Mouse (Mus musculus) heart, embryonic 16.5 days (tissue): ENCODE results near the gene Nkain2. TPM values are rescaled to one million over a fixed set of nuclear protein-coding genes. Genes with fewer than 3 reads are reported as not detected.

ENCODE experiments used
- ATAC-seq: fragments of 200-750 bp; cut with Nextera tagmentation; replicated peaks from 2 replicates; pipeline ENCODE4 v1.8.0; 2017; ENCODE audit warnings: moderate number of reproducible peaks; ENCODE audit not compliant: insufficient read depth, low FRiP score; ENCODE audit errors: extremely low read depth
- H3K27ac ChIP-seq: fragments of 300-500 bp; sonication (generic); 2 replicates; pipeline ENCODE4 v1.5.1; 2014; ENCODE audit warnings: mild to moderate bottlenecking, low read length, control low read depth, moderate library complexity
- H3K27me3 ChIP-seq: fragments of 300-500 bp; sonication (generic); 2 replicates; pipeline ENCODE4 v1.6.1; 2014; ENCODE audit warnings: low read length, mixed read lengths; ENCODE audit not compliant: control insufficient read depth, insufficient read depth
- H3K36me3 ChIP-seq: fragments of 300-500 bp; sonication (generic); 2 replicates; pipeline ENCODE4 v1.6.1; 2014; ENCODE audit not compliant: control insufficient read depth, insufficient read depth
- H3K4me1 ChIP-seq: fragments of 300-500 bp; sonication (generic); 2 replicates; pipeline ENCODE4 v1.6.1; 2014; ENCODE audit warnings: low read length, mixed read lengths; ENCODE audit not compliant: control insufficient read depth, insufficient read depth
- H3K4me2 ChIP-seq: fragments of 300-500 bp; sonication (generic); 2 replicates; pipeline ENCODE4 v1.6.1; 2014; ENCODE audit warnings: low read depth, mild to moderate bottlenecking, control low read depth, low read length
- H3K4me3 ChIP-seq: fragments of 300-500 bp; sonication (generic); 2 replicates; pipeline ENCODE4 v1.5.1; 2014; ENCODE audit warnings: mild to moderate bottlenecking, control low read depth, low read length
- H3K9ac ChIP-seq: fragments of 300-500 bp; sonication (generic); 2 replicates; pipeline ENCODE4 v1.6.1; 2014; ENCODE audit warnings: low read length, control low read depth
- H3K9me3 ChIP-seq: fragments of 300-500 bp; sonication (generic); replicated peaks from 2 replicates; pipeline ENCODE4 v1.6.1; 2016; ENCODE audit warnings: low read length; ENCODE audit not compliant: control insufficient read depth
- WGBS: fragments of 180-500 bp; shearing (Covaris S2); extraction: QIAGEN DNeasy Blood & Tissue Kit; methylation state at CpG from one replicate; pipeline ENCODE4 v1.1.7; 2014; 5-methylcytosine and 5-hydroxymethylcytosine counted together
- polyA plus RNA-seq: library from polyadenylated mRNA; unstranded; fragments of >200 nt; fragmentation: Nextera tagmentation; extraction: Ambion mirVana; gene quantifications from 2 replicates; pipeline ENCODE4 v1.2.1, GENCODE M21; 2015

The Nkain2 gene
- polyA plus RNA-seq, 1 experiment from 2014 or later = 0.49 TPM

DNA sequence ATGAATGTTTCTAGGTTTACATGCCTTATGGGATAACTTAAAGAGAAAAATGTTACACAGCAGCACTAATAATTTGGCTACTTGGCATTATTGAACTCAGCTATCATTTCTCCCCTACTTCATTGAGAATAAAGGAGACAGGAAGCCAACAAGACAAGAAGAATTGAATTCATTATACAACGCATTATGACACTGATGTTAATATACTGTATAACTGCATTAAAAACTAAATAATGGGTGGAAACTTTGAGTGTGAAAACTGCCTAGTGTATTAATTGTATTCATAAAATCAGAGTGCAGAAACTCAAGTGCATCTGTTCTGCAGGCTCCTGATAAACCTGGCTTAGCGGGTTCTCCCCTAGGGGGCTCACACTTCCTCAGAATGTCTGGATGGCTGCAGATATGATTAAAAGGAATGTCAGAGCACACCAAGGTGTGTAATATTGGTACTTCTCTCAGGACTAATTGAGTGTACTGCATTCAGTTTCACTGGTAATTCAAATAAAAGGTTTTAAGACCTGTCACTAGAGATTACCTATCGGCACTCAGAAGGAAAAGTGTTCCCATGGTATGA, 589.2 kb downstream of the Nkain2 start:
- 75% methylated on average over 3 of the region's 3 CpGs for WGBS
- no peaks in the 10 kb centered on the region for H3K9me3 ChIP-seq

DNA sequence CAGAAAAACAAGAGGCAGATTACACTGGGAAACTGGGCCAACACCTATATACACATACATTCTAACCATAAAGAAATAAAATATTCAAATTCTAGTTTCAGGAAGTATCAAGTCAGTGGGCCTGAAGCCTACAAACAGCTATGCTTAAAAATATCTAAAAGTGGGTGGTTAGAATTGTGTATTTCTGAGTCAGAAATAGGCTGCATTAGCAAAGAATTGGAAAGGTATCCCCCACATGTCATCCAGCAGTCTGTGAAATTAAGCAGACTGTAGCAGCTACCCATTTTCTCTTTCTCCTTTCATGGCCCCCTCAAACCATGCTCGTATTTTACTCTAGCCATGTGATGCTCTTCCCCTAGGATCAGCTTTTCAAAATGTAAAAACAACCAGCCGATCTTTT, 599.8 kb downstream of the Nkain2 start:
- no peaks in the 10 kb centered on the region for H3K4me1 ChIP-seq
- no peaks in the 10 kb centered on the region for H3K27me3 ChIP-seq
- WGBS = 56% methylated on average over 2 of the region's 2 CpGs

More for the DNA sequence above, 589.2 kb downstream of the Nkain2 start:
- no peak overlapping the region for H3K27ac ChIP-seq
- no peaks in the 10 kb centered on the region for H3K27me3 ChIP-seq
- H3K9ac ChIP-seq = no peak overlapping the region
- H3K4me1 ChIP-seq = no peaks in the 10 kb centered on the region
- no peak overlapping the region for H3K4me3 ChIP-seq
- H3K36me3 ChIP-seq = no peaks in the 10 kb centered on the region
- H3K4me2 ChIP-seq = no peak overlapping the region
- no peak for ATAC-seq

DNA sequence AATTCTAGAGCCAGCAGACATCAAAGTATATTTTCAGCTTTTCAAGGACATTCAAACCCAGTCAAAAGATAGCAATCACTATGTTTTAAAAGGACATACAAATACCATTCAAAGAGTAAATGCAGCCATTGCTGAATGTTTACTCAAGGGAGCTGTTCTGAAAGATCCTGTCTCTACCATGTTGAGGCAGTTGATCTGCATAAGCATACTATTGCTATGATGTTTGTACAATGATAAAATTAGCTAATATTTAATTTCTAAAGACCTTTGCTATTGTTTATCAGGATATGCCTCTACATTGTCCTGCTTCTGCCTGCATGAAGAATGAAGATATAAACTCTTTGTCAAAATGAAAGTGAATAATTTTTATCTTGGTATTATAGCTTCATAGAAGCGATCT, 606.6 kb downstream of the Nkain2 start:
- Histone ChIP-seq H3K9me3 (no peaks in the 10 kb centered on the region), H3K27ac (no peak overlapping the region), H3K4me1 (no peaks in the 10 kb centered on the region), H3K9ac (no peak overlapping the region), H3K36me3 (no peaks in the 10 kb centered on the region), H3K27me3 (no peaks in the 10 kb centered on the region), H3K4me2 (no peak overlapping the region), H3K4me3 (no peak overlapping the region)
- no peak for ATAC-seq
- 74% methylated on average over 1 of the region's 1 CpGs for WGBS

More for the DNA sequence above, 599.8 kb downstream of the Nkain2 start:
- Histone ChIP-seq H3K4me3 (no peak overlapping the region), H3K36me3 (no peaks in the 10 kb centered on the region), H3K9me3 (no peaks in the 10 kb centered on the region), H3K4me2 (no peak overlapping the region), H3K9ac (no peak overlapping the region), H3K27ac (no peak overlapping the region)
- no peak for ATAC-seq

DNA sequence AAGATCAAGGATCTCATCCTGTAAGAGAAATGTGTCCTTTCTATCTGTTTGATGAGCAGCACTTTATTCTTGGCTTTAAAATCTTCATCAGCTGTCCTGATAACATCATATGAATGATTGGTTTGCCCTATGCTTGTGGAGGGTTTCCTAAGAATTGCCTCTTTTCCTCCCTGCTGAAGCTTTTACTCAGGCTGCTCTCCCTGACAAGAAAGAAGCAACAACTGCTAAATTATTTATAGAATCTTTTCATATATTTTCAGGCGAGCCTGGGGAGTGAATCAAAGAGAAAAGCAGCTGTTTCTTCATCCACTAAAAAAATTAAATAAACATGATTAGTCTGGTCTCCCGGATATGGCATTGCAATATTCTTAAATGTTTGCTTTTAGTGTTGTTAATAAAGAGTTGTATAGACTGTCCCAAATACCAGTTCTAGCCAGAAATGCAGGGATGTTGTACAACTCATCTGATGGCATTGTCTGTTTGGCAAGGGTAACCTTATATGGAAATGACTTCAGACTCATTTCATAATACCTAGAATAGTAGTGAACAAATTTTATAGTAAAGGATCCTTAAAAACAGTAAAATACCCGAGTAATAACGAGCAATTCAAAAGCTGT, 646.9 kb downstream of the Nkain2 start:
- no peak overlapping the region for H3K4me3 ChIP-seq
- H3K9me3 ChIP-seq = no peaks in the 10 kb centered on the region
- H3K9ac ChIP-seq = no peak overlapping the region
- WGBS = 50% methylated on average over 4 of the region's 4 CpGs
- H3K27ac ChIP-seq = no peak overlapping the region
- ATAC-seq = no peak
- H3K4me1 ChIP-seq = no peaks in the 10 kb centered on the region
- no peak overlapping the region for H3K4me2 ChIP-seq
- H3K36me3 ChIP-seq = no peaks in the 10 kb centered on the region
- no peaks in the 10 kb centered on the region for H3K27me3 ChIP-seq

DNA sequence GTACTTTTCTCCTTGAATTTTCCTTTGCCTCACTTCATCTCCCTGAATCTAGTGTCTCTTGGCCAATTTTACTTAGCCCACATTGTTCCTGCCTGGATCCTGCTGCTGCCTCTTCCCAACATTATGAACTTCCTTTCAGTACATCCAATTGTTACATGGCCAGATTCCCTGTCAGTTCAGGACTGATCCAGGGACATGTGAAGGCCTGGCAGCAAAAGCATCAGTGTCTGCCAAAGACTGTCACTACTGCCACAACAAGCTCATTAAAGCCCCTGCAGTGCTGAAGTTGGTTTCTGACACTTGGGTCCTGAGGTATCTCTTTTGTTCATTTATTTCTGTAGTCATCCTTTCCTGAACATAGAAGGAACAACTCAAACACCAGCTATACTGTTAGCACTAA, 649.1 kb downstream of the Nkain2 start:
- Histone ChIP-seq H3K4me3 (no peak overlapping the region), H3K27me3 (no peaks in the 10 kb centered on the region), H3K27ac (no peak overlapping the region), H3K36me3 (no peaks in the 10 kb centered on the region), H3K4me1 (no peaks in the 10 kb centered on the region), H3K4me2 (no peak overlapping the region), H3K9me3 (no peaks in the 10 kb centered on the region), H3K9ac (no peak overlapping the region)
- no peak for ATAC-seq

DNA sequence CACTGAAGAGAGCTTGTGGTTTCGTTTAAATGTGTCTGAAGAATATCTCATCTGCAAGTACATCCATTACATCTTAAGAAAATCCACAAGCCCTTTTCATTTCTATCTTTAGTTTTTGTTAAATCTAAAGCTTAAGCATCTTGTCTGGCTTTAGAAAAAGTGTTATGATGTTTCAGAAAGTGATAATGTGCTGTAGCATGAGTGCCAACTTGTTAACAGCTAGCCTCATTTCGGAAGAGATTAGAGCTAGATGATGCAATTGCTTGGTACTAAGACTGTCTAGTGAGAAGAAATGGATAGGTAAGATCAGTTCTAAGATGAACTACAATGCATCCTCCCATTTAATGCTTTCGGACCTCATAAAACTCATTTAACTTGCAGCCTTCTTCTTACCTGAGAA, 707.3 kb downstream of the Nkain2 start:
- Histone ChIP-seq H3K27ac (no peak overlapping the region), H3K4me1 (no peaks in the 10 kb centered on the region), H3K9ac (no peak overlapping the region), H3K27me3 (no peaks in the 10 kb centered on the region), H3K4me3 (no peak overlapping the region), H3K36me3 (no peaks in the 10 kb centered on the region), H3K4me2 (no peak overlapping the region), H3K9me3 (no peaks in the 10 kb centered on the region)
- 68% methylated on average over 3 of the region's 3 CpGs for WGBS
- ATAC-seq = no peak

DNA sequence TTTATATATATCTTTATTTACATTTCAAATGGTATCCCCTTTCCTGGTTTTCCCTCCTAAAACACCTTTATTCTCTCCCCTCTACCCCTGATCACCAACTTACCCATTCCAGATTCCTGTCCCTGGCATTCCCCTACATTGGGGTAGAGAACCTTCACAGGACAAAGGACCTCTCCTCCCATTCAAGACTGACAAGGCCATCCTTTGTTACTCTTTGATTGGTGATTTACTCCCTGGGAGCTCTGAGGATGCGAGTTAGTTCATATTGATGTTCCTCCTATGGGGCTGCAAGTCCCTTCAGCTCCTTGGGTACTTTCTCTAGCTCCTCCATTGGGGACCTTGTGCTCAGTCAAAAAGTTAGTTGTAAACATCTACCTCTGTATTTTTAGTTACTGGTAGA, 798.9 kb downstream of the Nkain2 start:
- Histone ChIP-seq H3K27me3 (no peaks in the 10 kb centered on the region), H3K36me3 (no peaks in the 10 kb centered on the region), H3K4me2 (no peak overlapping the region), H3K9ac (no peak overlapping the region), H3K4me3 (no peak overlapping the region), H3K27ac (no peak overlapping the region), H3K4me1 (no peaks in the 10 kb centered on the region), H3K9me3 (no peaks in the 10 kb centered on the region)
- WGBS = 61% methylated on average over 1 of the region's 1 CpGs
- ATAC-seq = no peak

DNA sequence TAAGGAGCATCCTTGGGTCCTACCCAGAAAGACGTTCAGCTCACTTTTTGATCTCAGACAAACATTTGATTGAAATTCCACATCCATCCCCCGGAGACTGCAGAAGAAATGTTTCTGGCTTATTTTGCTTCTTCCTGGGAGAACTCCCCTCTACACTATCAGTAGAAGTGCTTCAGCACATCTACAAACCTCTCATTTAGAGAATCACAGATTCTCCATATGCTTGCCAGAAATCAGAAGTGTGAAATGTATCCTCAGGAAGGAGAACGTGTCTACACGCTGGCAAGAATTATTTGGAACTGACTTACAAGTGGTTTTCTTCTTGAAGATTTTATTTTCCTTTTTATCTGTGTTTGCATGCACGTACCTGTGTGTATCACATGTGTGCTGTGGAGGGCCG, 829.9 kb downstream of the Nkain2 start:
- Histone ChIP-seq H3K4me2 (no peak overlapping the region), H3K9ac (no peak overlapping the region), H3K4me3 (no peak overlapping the region), H3K9me3 (no peaks in the 10 kb centered on the region), H3K27me3 (no peaks in the 10 kb centered on the region), H3K4me1 (no peaks in the 10 kb centered on the region), H3K36me3 (no peaks in the 10 kb centered on the region), H3K27ac (no peak overlapping the region)
- no peak for ATAC-seq
- WGBS = 73% methylated on average over 6 of the region's 6 CpGs

DNA sequence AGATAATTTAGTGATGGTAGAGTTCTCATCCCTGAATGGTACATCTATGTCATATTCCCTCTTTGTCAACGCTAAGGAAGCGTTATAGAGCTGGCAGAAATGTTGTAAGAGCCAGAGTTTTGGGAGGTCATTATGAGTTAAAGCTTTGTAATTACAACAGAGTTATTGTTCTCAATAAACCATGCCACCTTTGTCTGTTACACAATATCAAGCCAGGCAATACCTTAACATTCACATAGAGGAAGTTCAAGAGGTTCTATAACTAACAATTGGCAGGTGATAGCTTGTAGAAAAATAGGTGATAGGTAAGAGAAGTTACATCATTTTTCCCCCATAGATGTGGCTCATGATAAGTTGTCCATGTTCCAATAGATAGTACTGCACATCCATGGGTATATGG, 832.0 kb downstream of the Nkain2 start:
- ATAC-seq = no peak
- Histone ChIP-seq H3K4me3 (no peak overlapping the region), H3K9ac (no peak overlapping the region), H3K4me2 (no peak overlapping the region), H3K36me3 (no peaks in the 10 kb centered on the region), H3K27me3 (no peaks in the 10 kb centered on the region), H3K27ac (no peak overlapping the region), H3K9me3 (no peaks in the 10 kb centered on the region), H3K4me1 (no peaks in the 10 kb centered on the region)
- 69% methylated on average over 2 of the region's 2 CpGs for WGBS
